Mouse (Mus musculus): ENCODE measurements around the gene Gm17190. TPM values are rescaled to one million over a fixed set of nuclear protein-coding genes. Genes with fewer than 3 reads are reported as not detected.
"Not testable (repeated sequence)": the region's sequence is repeated elsewhere in the genome, so short reads cannot be mapped to it uniquely, and the experiment has no call there.

Gene Gm17190
- total RNA-seq (2012; rRNA removed), result not detected in 2 replicates

DNA sequence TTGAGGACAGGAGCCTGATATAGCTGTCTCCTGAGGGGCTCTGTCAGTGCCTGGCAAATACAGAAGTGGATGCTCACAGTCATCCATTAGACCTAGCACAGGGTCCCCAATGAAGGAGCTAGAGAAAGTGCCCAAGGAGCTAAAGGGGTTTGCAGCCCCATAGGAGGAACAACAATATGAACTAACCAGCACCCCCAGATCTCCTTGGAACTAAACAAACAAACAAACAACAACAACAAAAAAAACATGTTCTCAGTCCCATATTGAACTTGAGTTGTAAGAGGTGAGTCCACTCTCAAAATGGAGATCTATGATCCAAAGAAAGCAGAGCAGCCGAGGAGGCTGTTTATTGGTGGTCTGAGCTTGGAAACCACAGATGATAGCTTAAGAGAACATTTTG, at the start of gene Gm17190:
Gm17190 (plus strand) TSS at position 301 of the 400 bp plus-strand sequence.
- H3K36me3 ChIP-seq (ENCODE audit: control insufficient read depth, insufficient read depth, low read length, poor library complexity, severe bottlenecking); H3K9ac ChIP-seq (ENCODE audit: insufficient read depth, low read depth, low read length, poor library complexity, severe bottlenecking); H3K27ac ChIP-seq (ENCODE audit: insufficient read depth, low read depth, low read length, poor library complexity, severe bottlenecking); H3K4me3 ChIP-seq (ENCODE audit: insufficient read depth in 1 of 2, low read depth in 1 of 2, low read length in 2 of 2, poor library complexity in 1 of 2, severe bottlenecking in 1 of 2); H3K9me3 ChIP-seq (ENCODE audit: control insufficient read depth, insufficient read depth, low read depth, low read length); DNase-seq (ENCODE audit: low read depth, low spot score); in situ Hi-C loops (cut with MboI; ENCODE audit: low sequenced_read_pairs in 2 of 2, unreplicated experiment in 2 of 2); H3K4me1 ChIP-seq (ENCODE audit: control insufficient read depth in 2 of 2, insufficient read depth in 2 of 2, low read length in 2 of 2, poor library complexity in 1 of 2): not testable (repeated sequence)

- no peaks in the 10 kb centered on the region for H3K4me1 ChIP-seq (ENCODE audit: control insufficient read depth in 2 of 2, insufficient read depth in 2 of 2, low read length in 2 of 2, poor library complexity in 1 of 2)
- no peak overlapping the region for H3K4me3 ChIP-seq (ENCODE audit: insufficient read depth in 1 of 2, low read depth in 1 of 2, low read length in 2 of 2, poor library complexity in 1 of 2, severe bottlenecking in 1 of 2)
- H3K9me3 ChIP-seq (ENCODE audit: control insufficient read depth, insufficient read depth, low read depth, low read length), result no peaks in the 10 kb centered on the region
- no peak for DNase-seq (ENCODE audit: low read depth, low spot score)
- in situ Hi-C loops (cut with MboI; ENCODE audit: low sequenced_read_pairs in 2 of 2, unreplicated experiment in 2 of 2), result no loop called here
- TF ChIP-seq ZNF384 (IDR thresholded peaks at IDR 0.05; ENCODE audit: low read depth, low read length), result no peak
- no peak for TF ChIP-seq CHD2 (IDR thresholded peaks at IDR 0.05; ENCODE audit: low read depth, low read length)
- TF ChIP-seq MAFK (IDR thresholded peaks at IDR 0.05; ENCODE audit: insufficient read depth, low read depth, low read length), result no peak
- no peaks in the 10 kb centered on the region for H3K36me3 ChIP-seq (ENCODE audit: control insufficient read depth, insufficient read depth, low read length, poor library complexity, severe bottlenecking)
- H3K9ac ChIP-seq (ENCODE audit: insufficient read depth, low read depth, low read length, poor library complexity, severe bottlenecking), result no peak overlapping the region
- no peak overlapping the region for H3K27ac ChIP-seq (ENCODE audit: insufficient read depth, low read depth, low read length, poor library complexity, severe bottlenecking)
Measured at GRCm38 (mm10) chr13:96039536-96039935, 42.3 kb upstream of the Gm17190 start.

GRCm38 (mm10) chr13:96040275-96041042, 41.4 kb upstream of the Gm17190 start:
- DNase-seq (ENCODE audit: low read depth, low spot score), result no peak
- Histone ChIP-seq H3K4me3 (ENCODE audit: insufficient read depth in 1 of 2, low read depth in 1 of 2, low read length in 2 of 2, poor library complexity in 1 of 2, severe bottlenecking in 1 of 2) (no peak overlapping the region), H3K36me3 (ENCODE audit: control insufficient read depth, insufficient read depth, low read length, poor library complexity, severe bottlenecking) (no peaks in the 10 kb centered on the region), H3K9me3 (ENCODE audit: control insufficient read depth, insufficient read depth, low read depth, low read length) (no peaks in the 10 kb centered on the region), H3K4me1 (ENCODE audit: control insufficient read depth in 2 of 2, insufficient read depth in 2 of 2, low read length in 2 of 2, poor library complexity in 1 of 2) (no peaks in the 10 kb centered on the region), H3K9ac (ENCODE audit: insufficient read depth, low read depth, low read length, poor library complexity, severe bottlenecking) (no peak overlapping the region), H3K27ac (ENCODE audit: insufficient read depth, low read depth, low read length, poor library complexity, severe bottlenecking) (no peak overlapping the region)
- in situ Hi-C loops (cut with MboI; ENCODE audit: low sequenced_read_pairs in 2 of 2, unreplicated experiment in 2 of 2), result no loop called here
- TF ChIP-seq HCFC1 (IDR thresholded peaks at IDR 0.05; ENCODE audit: borderline replicate concordance, insufficient read depth, low read length) (no peak), ZC3H11A (IDR thresholded peaks at IDR 0.05; ENCODE audit: borderline replicate concordance, low read depth, low read length) (no peak), ZNF384 (IDR thresholded peaks at IDR 0.05; ENCODE audit: low read depth, low read length) (no peak), MAFK (IDR thresholded peaks at IDR 0.05; ENCODE audit: insufficient read depth, low read depth, low read length) (no peak), CHD2 (IDR thresholded peaks at IDR 0.05; ENCODE audit: low read depth, low read length) (no peak)

GRCm38 (mm10) chr13:96045396-96045795, 36.5 kb upstream of the Gm17190 start:
- DNase-seq (ENCODE audit: low read depth, low spot score), result no peak
- Histone ChIP-seq H3K4me3 (ENCODE audit: insufficient read depth in 1 of 2, low read depth in 1 of 2, low read length in 2 of 2, poor library complexity in 1 of 2, severe bottlenecking in 1 of 2) (no peak overlapping the region), H3K9ac (ENCODE audit: insufficient read depth, low read depth, low read length, poor library complexity, severe bottlenecking) (no peak overlapping the region), H3K4me1 (ENCODE audit: control insufficient read depth in 2 of 2, insufficient read depth in 2 of 2, low read length in 2 of 2, poor library complexity in 1 of 2) (no peaks in the 10 kb centered on the region), H3K36me3 (ENCODE audit: control insufficient read depth, insufficient read depth, low read length, poor library complexity, severe bottlenecking) (no peaks in the 10 kb centered on the region), H3K9me3 (ENCODE audit: control insufficient read depth, insufficient read depth, low read depth, low read length) (no peaks in the 10 kb centered on the region), H3K27ac (ENCODE audit: insufficient read depth, low read depth, low read length, poor library complexity, severe bottlenecking) (no peak overlapping the region)
- no peak for TF ChIP-seq HCFC1 (IDR thresholded peaks at IDR 0.05; ENCODE audit: borderline replicate concordance, insufficient read depth, low read length)
- no peak for TF ChIP-seq MAFK (IDR thresholded peaks at IDR 0.05; ENCODE audit: insufficient read depth, low read depth, low read length)
- no peak for TF ChIP-seq ZNF384 (IDR thresholded peaks at IDR 0.05; ENCODE audit: low read depth, low read length)
- no peak for TF ChIP-seq CHD2 (IDR thresholded peaks at IDR 0.05; ENCODE audit: low read depth, low read length)
- TF ChIP-seq ZC3H11A (IDR thresholded peaks at IDR 0.05; ENCODE audit: borderline replicate concordance, low read depth, low read length), result no peak
- in situ Hi-C loops (cut with MboI; ENCODE audit: low sequenced_read_pairs in 2 of 2, unreplicated experiment in 2 of 2), result no loop called here

GRCm38 (mm10) chr13:96052755-96053154, 29.1 kb upstream of the Gm17190 start:
- H3K9ac ChIP-seq (ENCODE audit: insufficient read depth, low read depth, low read length, poor library complexity, severe bottlenecking), result no peak overlapping the region
- H3K4me3 ChIP-seq (ENCODE audit: insufficient read depth in 1 of 2, low read depth in 1 of 2, low read length in 2 of 2, poor library complexity in 1 of 2, severe bottlenecking in 1 of 2), result no peak overlapping the region
- no peaks in the 10 kb centered on the region for H3K9me3 ChIP-seq (ENCODE audit: control insufficient read depth, insufficient read depth, low read depth, low read length)
- in situ Hi-C loops (cut with MboI; ENCODE audit: low sequenced_read_pairs in 2 of 2, unreplicated experiment in 2 of 2), result no loop called here
- H3K27ac ChIP-seq (ENCODE audit: insufficient read depth, low read depth, low read length, poor library complexity, severe bottlenecking), result no peak overlapping the region
- no peaks in the 10 kb centered on the region for H3K36me3 ChIP-seq (ENCODE audit: control insufficient read depth, insufficient read depth, low read length, poor library complexity, severe bottlenecking)
- no peak for TF ChIP-seq HCFC1 (IDR thresholded peaks at IDR 0.05; ENCODE audit: borderline replicate concordance, insufficient read depth, low read length)
- no peak for TF ChIP-seq ZNF384 (IDR thresholded peaks at IDR 0.05; ENCODE audit: low read depth, low read length)
- TF ChIP-seq CHD2 (IDR thresholded peaks at IDR 0.05; ENCODE audit: low read depth, low read length), result no peak
- TF ChIP-seq MAFK (IDR thresholded peaks at IDR 0.05; ENCODE audit: insufficient read depth, low read depth, low read length), result no peak
- TF ChIP-seq ZC3H11A (IDR thresholded peaks at IDR 0.05; ENCODE audit: borderline replicate concordance, low read depth, low read length), result no peak
- no peak for DNase-seq (ENCODE audit: low read depth, low spot score)
- H3K4me1 ChIP-seq (ENCODE audit: control insufficient read depth in 2 of 2, insufficient read depth in 2 of 2, low read length in 2 of 2, poor library complexity in 1 of 2), result no peaks in the 10 kb centered on the region

All from ES-E14 (cell line).